Mouse (Mus musculus) liver, adult 2 months (tissue): ENCODE results near the gene Itgb6. TPM values are rescaled to one million over a fixed set of nuclear protein-coding genes. Genes with fewer than 3 reads are reported as not detected.

Experiments used
- DNase-seq: peaks from one replicate; pipeline ENCODE4 v3.0.0-alpha.2; 2011; ENCODE audit warnings: low read depth, low spot score; ENCODE audit errors: extremely low read depth
- H3K27ac ChIP-seq: fragments of 200-500 bp; replicated peaks from 2 replicates; pipeline ENCODE4 v1.5.1; 2012; ENCODE audit warnings: low read depth, mild to moderate bottlenecking, control low read depth, inconsistent platforms, low read length; ENCODE audit not compliant: insufficient read depth
- H3K27me3 ChIP-seq: fragments of 200-500 bp; 2 replicates; pipeline ENCODE4 v1.6.1; 2012; ENCODE audit warnings: mild to moderate bottlenecking, moderate library complexity, low read length, inconsistent platforms; ENCODE audit not compliant: control insufficient read depth, insufficient read depth
- H3K36me3 ChIP-seq: fragments of 200-500 bp; 2 replicates; pipeline ENCODE4 v1.6.1; 2012; ENCODE audit warnings: low read length, inconsistent platforms; ENCODE audit not compliant: control insufficient read depth, insufficient read depth
- H3K4me1 ChIP-seq: fragments of 200-500 bp; 2 replicates; pipeline ENCODE4 v1.6.1; 2011; ENCODE audit warnings: low read length; ENCODE audit not compliant: control insufficient read depth, insufficient read depth
- H3K4me3 ChIP-seq: fragments of 200-500 bp; 2 replicates; pipeline ENCODE4 v1.5.1; 2011; ENCODE audit warnings: low read depth, mild to moderate bottlenecking, control low read depth, low read length, moderate library complexity; ENCODE audit not compliant: insufficient read depth
- H3K79me2 ChIP-seq: fragments of 200-500 bp; 2 replicates; pipeline ENCODE4 v1.6.1; 2012; ENCODE audit warnings: inconsistent platforms, mild to moderate bottlenecking, low read length, moderate library complexity; ENCODE audit not compliant: control insufficient read depth, insufficient read depth
- H3K9ac ChIP-seq: fragments of 200-500 bp; 2 replicates; pipeline ENCODE4 v1.6.1; 2012; ENCODE audit warnings: low read depth, mild to moderate bottlenecking, control low read depth, inconsistent platforms, low read length
- CTCF ChIP-seq: fragments of 200-500 bp; IDR thresholded peaks from 2 replicates; pipeline ENCODE4 v1.5.1; 2011; ENCODE audit warnings: low read depth, low read length, control low read depth
- POLR2A ChIP-seq: fragments of 200-500 bp; IDR thresholded peaks from 2 replicates; pipeline ENCODE4 v1.6.1; 2011; ENCODE audit warnings: low read length, control low read depth; ENCODE audit not compliant: insufficient read depth; ENCODE audit errors: extremely low read depth
- WGBS: fragments of 180-500 bp; shearing (Covaris S2); methylation state at CpG from one replicate; pipeline ENCODE4 v1.1.7; 2018; 5-methylcytosine and 5-hydroxymethylcytosine counted together
- polyA plus RNA-seq: library from polyadenylated mRNA; depleted of rRNA; stranded (reverse); fragments of >200 nt; gene quantifications from 2 replicates; pipeline ENCODE4 v1.2.3, GENCODE M21; 2012
- total RNA-seq: library from RNA; depleted of rRNA; stranded (reverse); fragments of >200 nt; gene quantifications from 2 replicates; pipeline ENCODE4 v1.2.3, GENCODE M21; 2014

Gene Itgb6
- total and polyA plus RNA-seq, 2 experiments, result 0.28 TPM; not detected in 1

DNA sequence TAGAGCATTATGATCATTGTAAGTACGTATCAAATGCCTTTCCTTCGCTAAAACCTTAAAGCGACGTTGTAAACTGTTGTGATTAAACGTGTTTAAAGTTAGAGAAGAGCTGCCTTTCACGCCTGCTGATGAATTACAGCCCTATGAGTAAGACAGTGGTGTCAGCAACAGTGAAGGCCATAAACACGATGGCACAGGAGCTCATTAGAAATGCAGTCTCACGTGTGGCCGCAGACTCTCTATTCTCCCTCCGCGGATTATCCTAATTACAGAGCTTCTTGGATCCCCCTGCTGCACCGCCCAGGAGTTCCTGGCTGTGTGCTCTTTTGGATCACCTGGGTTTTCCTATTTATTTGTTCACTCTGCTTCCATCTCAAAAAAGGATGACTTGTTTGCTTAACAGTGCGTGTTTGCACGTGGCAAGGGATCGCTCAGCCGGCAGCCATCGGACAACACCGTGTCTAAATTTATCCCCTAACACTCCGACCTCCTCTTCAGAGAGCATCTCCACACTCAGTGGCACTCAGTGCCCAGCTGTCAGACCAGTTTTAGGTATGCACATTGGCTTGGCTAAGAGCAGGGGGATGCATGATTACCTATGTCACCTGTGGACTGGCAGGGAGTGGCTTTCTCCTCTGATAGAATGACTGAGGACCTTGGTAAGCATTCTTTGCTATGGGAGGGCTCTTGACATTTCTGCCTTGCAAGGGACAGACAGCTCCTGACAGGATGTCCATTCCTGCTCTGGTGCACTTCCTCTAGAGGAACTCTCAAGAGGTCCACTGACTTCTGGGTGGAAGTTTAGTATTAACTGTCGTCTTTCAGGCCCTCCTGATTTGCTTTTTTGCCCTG lies 85.3 kb downstream of the Itgb6 start:
- DNase-seq, result no peak
- Histone ChIP-seq H3K9ac (no peak overlapping the region), H3K4me1 (no peaks in the 10 kb centered on the region), H3K79me2 (no peaks in the 10 kb centered on the region), H3K36me3 (no peaks in the 10 kb centered on the region), H3K4me3 (no peak overlapping the region), H3K27ac (no peak overlapping the region), H3K27me3 (peaks cover 2% of the 10 kb centered on the region; the same call in 1 of the 2 replicates)
- no peak for TF ChIP-seq POLR2A
- TF ChIP-seq CTCF, result no peak
- WGBS, result 67% methylated on average over 20 of the region's 20 CpGs

DNA sequence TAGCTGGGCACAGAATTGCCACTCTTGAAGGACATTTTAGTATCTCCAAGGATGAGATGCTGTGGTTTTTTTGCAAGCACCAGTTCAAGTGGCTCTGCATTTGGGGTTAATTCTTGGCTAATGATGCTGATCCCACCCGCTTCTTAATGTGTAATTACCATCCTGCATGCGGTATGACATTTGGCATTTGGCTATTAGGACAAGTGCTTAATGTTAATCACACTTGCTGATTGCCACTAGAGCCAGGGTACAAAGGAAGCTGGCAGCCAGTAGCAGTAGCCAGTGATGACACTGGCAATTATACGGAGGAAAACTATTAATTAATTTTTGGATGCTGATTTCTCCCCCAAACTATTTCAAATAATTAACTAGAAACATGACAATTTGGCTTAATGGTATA lies 86.0 kb downstream of the Itgb6 start:
- H3K9ac ChIP-seq, result no peak overlapping the region
- no peak overlapping the region for H3K27ac ChIP-seq
- no peak overlapping the region for H3K4me3 ChIP-seq
- no peak for DNase-seq
- 0 out of 2 replicates have a peak, but pooled peaks cover 2% of the 10 kb centered on the region for H3K27me3 ChIP-seq
- no peaks in the 10 kb centered on the region for H3K4me1 ChIP-seq
- no peaks in the 10 kb centered on the region for H3K36me3 ChIP-seq
- no peak for TF ChIP-seq POLR2A
- TF ChIP-seq CTCF, result no peak
- H3K79me2 ChIP-seq, result no peaks in the 10 kb centered on the region
- 91% methylated on average over 3 of the region's 3 CpGs for WGBS

DNA sequence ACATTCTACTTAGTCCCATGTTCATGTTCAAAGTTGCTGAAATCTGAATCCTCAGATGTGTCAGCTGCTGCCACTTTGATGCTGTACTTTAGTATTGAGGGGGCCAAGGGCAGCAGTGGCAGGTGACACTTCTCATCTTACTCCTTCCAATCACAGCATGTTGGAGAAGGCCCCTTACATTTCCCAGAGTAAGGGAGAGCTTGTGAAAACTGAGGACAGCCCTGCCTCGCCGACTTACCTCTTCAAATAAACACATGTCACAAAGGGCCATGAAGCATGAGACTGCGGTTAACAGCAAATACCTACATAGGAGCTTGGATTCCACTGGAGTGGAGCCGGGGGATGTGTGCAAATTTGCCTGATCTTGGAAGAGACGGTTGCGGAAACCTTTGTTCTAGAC lies 86.4 kb downstream of the Itgb6 start:
- WGBS, result 80% methylated on average over 6 of the region's 6 CpGs
- Histone ChIP-seq H3K27ac (no peak overlapping the region), H3K27me3 (0 out of 2 replicates have a peak, but pooled peaks cover 2% of the 10 kb centered on the region), H3K4me3 (no peak overlapping the region), H3K36me3 (no peaks in the 10 kb centered on the region), H3K4me1 (no peaks in the 10 kb centered on the region), H3K79me2 (no peaks in the 10 kb centered on the region), H3K9ac (no peak overlapping the region)
- DNase-seq, result no peak
- TF ChIP-seq CTCF, result no peak
- TF ChIP-seq POLR2A, result no peak

DNA sequence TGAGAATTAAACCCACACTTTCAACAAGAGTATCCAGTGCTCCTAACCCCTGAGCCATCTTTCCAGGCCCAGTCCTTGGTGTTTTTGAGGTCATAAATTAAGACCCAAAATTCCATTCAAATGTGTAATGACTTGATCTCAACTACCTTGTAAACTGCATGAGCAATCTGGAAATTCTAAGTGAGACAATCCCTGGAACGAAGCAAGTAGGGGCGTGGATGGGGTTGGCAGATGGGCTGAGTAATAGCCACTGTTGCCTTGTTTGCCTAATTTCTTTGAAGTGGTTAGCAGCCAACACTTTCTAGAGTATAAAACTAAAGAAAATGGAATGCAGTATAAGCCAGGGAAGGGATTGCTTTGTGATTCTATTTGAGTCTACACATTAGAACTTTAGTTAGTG lies 89.7 kb downstream of the Itgb6 start:
- Histone ChIP-seq H3K27me3 (0 out of 2 replicates have a peak, but pooled peaks cover 2% of the 10 kb centered on the region), H3K4me3 (no peak overlapping the region), H3K9ac (no peak overlapping the region), H3K27ac (no peak overlapping the region), H3K79me2 (no peaks in the 10 kb centered on the region), H3K4me1 (no peaks in the 10 kb centered on the region), H3K36me3 (no peaks in the 10 kb centered on the region)
- WGBS, result 93% methylated on average over 2 of the region's 2 CpGs
- TF ChIP-seq CTCF (no peak), POLR2A (no peak)
- DNase-seq, result no peak

DNA sequence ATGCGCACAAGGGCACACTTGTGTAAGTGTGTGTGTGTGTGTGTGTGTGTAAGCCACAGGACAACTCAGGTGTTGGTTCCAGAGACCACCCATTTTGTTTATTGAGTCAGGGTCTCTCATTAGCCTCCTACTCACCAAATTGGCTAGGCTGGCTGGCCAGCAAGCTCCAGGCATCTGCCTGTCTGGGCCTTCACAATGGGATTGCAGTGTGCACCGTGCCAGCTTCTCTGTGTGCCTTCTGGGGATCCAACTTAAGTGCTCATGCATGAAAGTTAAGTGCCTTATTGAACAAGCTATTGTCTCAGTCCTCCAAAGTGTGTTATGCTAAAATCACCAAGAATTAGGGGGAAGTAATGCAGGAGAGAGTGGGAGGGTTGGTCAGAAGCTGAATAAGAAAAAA lies 92.1 kb downstream of the Itgb6 start:
- no peak for DNase-seq
- H3K27ac ChIP-seq, result no peak overlapping the region
- H3K27me3 ChIP-seq, result no peaks in the 10 kb centered on the region
- no peaks in the 10 kb centered on the region for H3K4me1 ChIP-seq
- TF ChIP-seq CTCF (no peak), POLR2A (no peak)
- no peaks in the 10 kb centered on the region for H3K36me3 ChIP-seq
- H3K79me2 ChIP-seq, result no peaks in the 10 kb centered on the region
- no peak overlapping the region for H3K9ac ChIP-seq
- no peak overlapping the region for H3K4me3 ChIP-seq
- 85% methylated on average over 2 of the region's 2 CpGs for whole genome bisulfite sequencing

DNA sequence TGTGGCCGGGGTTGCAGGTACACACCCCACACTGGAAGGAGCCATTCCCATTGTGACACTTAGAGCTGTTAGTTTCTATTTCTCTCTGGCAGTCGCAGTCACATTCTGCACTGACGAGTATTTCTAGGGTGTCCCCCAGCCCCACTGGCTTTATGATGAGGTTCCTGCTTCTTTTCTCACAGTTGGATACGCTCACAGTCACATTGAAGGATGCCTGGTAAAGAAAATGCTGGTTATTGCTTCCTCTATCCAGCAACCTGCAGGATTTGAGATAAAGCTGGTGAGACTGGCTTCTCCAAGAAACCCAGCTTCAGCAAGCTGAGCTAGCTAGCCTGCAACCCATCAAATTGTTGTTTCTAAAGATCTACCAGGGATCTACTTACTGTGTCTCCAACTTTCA lies 94.5 kb downstream of the Itgb6 start:
- Histone ChIP-seq H3K4me3 (no peak overlapping the region), H3K79me2 (no peaks in the 10 kb centered on the region), H3K36me3 (no peaks in the 10 kb centered on the region), H3K27ac (no peak overlapping the region), H3K9ac (no peak overlapping the region), H3K27me3 (no peaks in the 10 kb centered on the region), H3K4me1 (no peaks in the 10 kb centered on the region)
- TF ChIP-seq POLR2A (no peak), CTCF (no peak)
- no peak for DNase-seq
- WGBS, result 83% methylated on average over 4 of the region's 4 CpGs
